Mouse (Mus musculus): ENCODE measurements around the gene Eef1akmt1.

DNA sequence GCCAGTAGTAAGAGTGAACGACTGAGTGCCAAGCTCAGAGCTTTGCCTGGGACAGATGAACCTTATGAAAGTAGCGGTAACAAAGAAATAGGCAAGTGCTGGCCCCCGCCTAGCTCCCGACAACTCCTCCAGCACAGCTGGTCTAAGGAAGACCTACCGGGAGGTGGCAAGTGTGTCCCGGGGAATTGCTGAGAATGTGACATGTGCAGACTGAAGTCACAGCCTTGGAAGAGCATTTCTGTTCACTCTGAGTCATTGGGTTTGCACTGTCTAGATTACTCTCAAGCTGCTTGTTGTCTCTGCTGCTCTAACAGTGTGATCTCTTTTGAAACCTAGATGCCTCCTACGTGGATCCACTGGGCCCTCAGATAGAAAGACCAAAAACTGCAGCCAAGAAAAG, 54.4 kb downstream of the Eef1akmt1 start:
- TF ChIP-seq CTCF (IDR thresholded peaks at IDR 0.05; ENCODE audit: low read depth, low read length): no peak
- no peak for TF ChIP-seq GATA1 (IDR thresholded peaks at IDR 0.05; ENCODE audit: borderline replicate concordance, low read length)
- TF ChIP-seq TAL1 (conservative IDR thresholded peaks at IDR 0.05; ENCODE audit: low read depth, low read length): no peak
- no peak for TF ChIP-seq GATA2 (IDR thresholded peaks at IDR 0.05; ENCODE audit: borderline replicate concordance, low read depth, low read length)

Data from G1E (cell line).